8 mouse cellular contexts compared by ENCODE assay signal in the genomic region with DNA sequence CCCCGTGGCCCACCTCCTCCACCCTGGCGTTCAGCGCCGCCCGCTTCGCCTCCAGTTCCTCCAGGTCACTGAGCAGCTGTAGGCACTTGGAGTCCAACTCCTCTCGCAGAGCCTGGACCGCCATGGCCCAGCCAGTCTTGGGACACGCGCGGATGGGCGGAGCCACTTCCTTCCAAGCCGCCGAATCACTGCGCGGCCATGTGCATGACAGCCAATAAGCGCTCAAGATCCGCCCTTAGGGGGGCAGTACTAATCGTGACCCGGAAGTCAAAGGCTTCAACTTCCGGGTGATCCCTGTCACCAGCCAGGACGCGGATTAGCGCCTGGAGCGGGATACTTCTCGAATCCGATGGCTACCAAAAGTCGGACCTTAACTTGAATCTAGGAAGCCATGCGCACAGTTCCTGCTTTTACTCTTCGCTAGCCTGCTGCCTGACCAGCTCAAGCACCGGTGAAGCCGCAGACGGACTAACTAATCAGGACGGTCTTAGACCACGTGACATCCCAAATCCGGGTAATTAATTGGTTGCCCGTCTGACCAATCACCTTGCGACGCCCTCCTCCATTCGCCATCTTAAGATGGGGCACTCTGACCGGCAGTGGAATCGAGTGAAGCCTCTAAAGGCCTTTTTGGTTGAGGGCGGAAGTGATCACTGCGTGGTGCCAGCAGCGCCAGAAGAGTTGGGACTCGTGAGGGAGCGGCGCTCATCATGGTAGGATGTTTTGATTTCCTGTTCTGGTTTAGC. TPM values are rescaled to one million over a fixed set of nuclear protein-coding genes. Genes with fewer than 3 reads are reported as not detected.
DNase-seq lines count a peak whose midpoint lies in the region; ATAC-seq and TF ChIP-seq lines count a peak whose summit lies in the region.

Gene Ccdc115, minus strand, starts transcription at position 458 of the 746 bp plus-strand sequence.
Gene Imp4, plus strand, starts transcription at position 637 of the 746 bp plus-strand sequence.

- peak within 1 kb of the TSS; percentile 75 for H3K4me3 ChIP-seq in gastrocnemius, adult 2 months
- H3K4me3 ChIP-seq in hindbrain, postnatal 0 days (ENCODE audit: low read length) = peak within 1 kb of the TSS; percentile 68
- H3K4me3 ChIP-seq in left cerebral cortex, adult 2 months = peak within 1 kb of the TSS; percentile 62

- no peak for TF ChIP-seq CTCF in gastrocnemius, adult 2 months (IDR thresholded peaks at IDR 0.05)
- 0 out of 2 replicates have a peak, but pooled peaks have one; percentile 2 for TF ChIP-seq CTCF in hindbrain, postnatal 0 days (IDR thresholded peaks at IDR 0.05; ENCODE audit: low read depth)
- no peak for TF ChIP-seq CTCF in left cerebral cortex, adult 2 months (IDR thresholded peaks at IDR 0.05)

- peak; percentile 90 for ATAC-seq in common myeloid progenitor, adult 5-6 weeks (replicated peaks; ENCODE audit: low read depth, poor library complexity, severe bottlenecking)
- peak; percentile 96 for ATAC-seq in hindbrain, postnatal 0 days
- ATAC-seq in megakaryocyte, adult 5-6 weeks (ENCODE audit: poor library complexity, severe bottlenecking) = peak; percentile 86

- H3K27me3 ChIP-seq in hindbrain, postnatal 0 days (ENCODE audit: insufficient read depth, low read length) = no peaks in the 10 kb centered on the region

- H3K36me3 ChIP-seq in hindbrain, postnatal 0 days (ENCODE audit: insufficient read depth, low read length) = peaks cover 19% of the 10 kb centered on the region; the same call in 1 of the 2 replicates

- no peaks in the 10 kb centered on the region for H3K9me3 ChIP-seq in hindbrain, postnatal 0 days (ENCODE audit: low read length)

- intact Hi-C loops in gastrocnemius, adult 2 months (cut with DNase I) = loop anchor here (10.0 kb wide), 3 partner anchors 315 to 435 kb away; partner anchors contain the start of genes Fam168b and Plekhb2
- intact Hi-C loops in left cerebral cortex, adult 2 months (cut with DNase I) = no loop called here

- under 1% methylated on average over 48 of the region's 48 CpGs for WGBS in hindbrain, postnatal 0 days

- peak within 1 kb of the TSS; percentile 67 for H3K4me2 ChIP-seq in hindbrain, postnatal 0 days (ENCODE audit: low read depth, low read length)

- peak within 1 kb of the TSS; percentile 96 for H3K27ac ChIP-seq in gastrocnemius, adult 2 months
- peak within 1 kb of the TSS; percentile 66 for H3K27ac ChIP-seq in hindbrain, postnatal 0 days
- H3K27ac ChIP-seq in left cerebral cortex, adult 2 months = peak within 1 kb of the TSS; percentile 96

- peaks cover 9% of the 10 kb centered on the region; the same call in 1 of the 2 replicates for H3K4me1 ChIP-seq in hindbrain, postnatal 0 days (ENCODE audit: insufficient read depth, low read length)

- DNase-seq in ZHBTc4 (ENCODE audit: low read depth, low spot score) = peak; percentile 99
- DNase-seq in gastrocnemius, adult 2 months = peak; percentile 97
- peak; percentile 100 for DNase-seq in hindbrain, postnatal 0 days (ENCODE audit: low spot score)
- DNase-seq in left cerebral cortex, adult 2 months (ENCODE audit: extremely low spot score in 1 of 2, low spot score in 2 of 2) = peak; percentile 89 to 93
- peak; percentile 95 to 96 for DNase-seq in right cerebral cortex, adult 2 months (ENCODE audit: low spot score in 2 of 2)
- peak; percentile 96 for DNase-seq in urinary bladder, postnatal 14 days (ENCODE audit: low spot score)

- H3K9ac ChIP-seq in hindbrain, postnatal 0 days (replicated peaks; ENCODE audit: low read length) = peak within 1 kb of the TSS; percentile 59

RNA-seq across cellular contexts. Expression of gene Ccdc115, which starts in this region (rescaled TPM):
- total RNA-seq in common myeloid progenitor, adult 5-6 weeks (2017) = 55.7 and 63.4 TPM in 2 replicates
- 10 to 100 TPM; 10.8 to 13.6 TPM for total RNA-seq in gastrocnemius, adult 2 months (2021)
- 38.3 and 47.8 TPM in 2 replicates for total RNA-seq in hindbrain, postnatal 0 days (2014; rRNA removed)
- polyA plus RNA-seq in hindbrain, postnatal 0 days (2015; fragmentation: Nextera tagmentation; extraction: Ambion mirVana) = 51.7 and 52.0 TPM in 2 replicates
- 10 to 100 TPM; 13.8 to 15.8 TPM for total RNA-seq in left cerebral cortex, adult 2 months (2021)
- total RNA-seq in megakaryocyte, adult 5-6 weeks (2015) = 47.7 and 48.0 TPM in 2 replicates
- total RNA-seq in megakaryocyte, adult 5-6 weeks (2017) = 42.1 and 55.3 TPM in 2 replicates

RNA-seq across cellular contexts. Expression of gene Imp4, which starts in this region (rescaled TPM):
- 33.8 and 37.4 TPM in 2 replicates for total RNA-seq in common myeloid progenitor, adult 5-6 weeks (2017)
- total RNA-seq in gastrocnemius, adult 2 months (2021) = 10 to 100 TPM in 1 of 2 experiments, 1 to 10 TPM in 1; 8.7 to 14.0 TPM
- 21.5 and 30.7 TPM in 2 replicates for total RNA-seq in hindbrain, postnatal 0 days (2014; rRNA removed)
- polyA plus RNA-seq in hindbrain, postnatal 0 days (2015; fragmentation: Nextera tagmentation; extraction: Ambion mirVana) = 41.3 and 47.7 TPM in 2 replicates
- total RNA-seq in left cerebral cortex, adult 2 months (2021) = 10 to 100 TPM; 31.3 to 39.4 TPM
- total RNA-seq in megakaryocyte, adult 5-6 weeks (2015) = 29.1 and 30.6 TPM in 2 replicates
- total RNA-seq in megakaryocyte, adult 5-6 weeks (2017) = 13.3 and 14.7 TPM in 2 replicates

Comparison
In these comparisons a context has a peak if more than half of its experiments do, and no peak if none do; other contexts are left out.
1. Peak in every context shown above with its lines: DNase-seq, ATAC-seq, H3K4me3 ChIP-seq and H3K27ac ChIP-seq.